Mouse (Mus musculus): ENCODE data around the gene 2610528A11Rik.
A peak's percentile ranks its signal among the peaks of the same experiment; 100 is the strongest.
"Not testable (repeated sequence)": the region's sequence is repeated elsewhere in the genome, so short reads cannot be mapped to it uniquely, and the experiment has no call there.

Gene 2610528A11Rik

DNA sequence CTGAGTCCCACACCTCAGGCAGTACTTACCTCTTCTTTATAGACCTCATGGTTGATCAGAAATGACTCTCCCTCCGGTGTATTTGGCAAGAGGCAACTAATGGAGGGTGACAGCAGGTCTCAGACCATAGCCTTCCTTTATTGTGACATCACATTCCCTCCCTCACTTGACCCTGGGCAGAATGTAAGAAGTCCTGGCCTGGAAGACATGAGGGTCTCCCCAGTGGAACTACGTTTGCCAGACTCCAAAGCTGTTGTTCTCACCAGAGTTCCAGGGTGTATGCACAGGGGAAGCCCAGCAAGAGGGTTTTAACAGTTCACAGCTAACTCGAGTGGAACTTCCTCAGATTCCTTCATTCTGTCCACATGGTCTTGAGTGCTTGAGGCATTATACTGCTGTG, at the start of gene 2610528A11Rik:
Gene 2610528A11Rik, minus strand, starts transcription at position 101 of the 400 bp plus-strand sequence.
- no peak for DNase-seq

- DNase-seq: no peak
Observed at GRCm38 (mm10) chr14:37163277-37163956, 49.6 kb upstream of the 2610528A11Rik start.

GRCm38 (mm10) chr14:37154391-37154790, 40.6 kb upstream of the 2610528A11Rik start:
- DNase-seq: no peak

- peak; percentile 46 for DNase-seq
Observed at GRCm38 (mm10) chr14:37139051-37139710, 25.4 kb upstream of the 2610528A11Rik start.

DNA sequence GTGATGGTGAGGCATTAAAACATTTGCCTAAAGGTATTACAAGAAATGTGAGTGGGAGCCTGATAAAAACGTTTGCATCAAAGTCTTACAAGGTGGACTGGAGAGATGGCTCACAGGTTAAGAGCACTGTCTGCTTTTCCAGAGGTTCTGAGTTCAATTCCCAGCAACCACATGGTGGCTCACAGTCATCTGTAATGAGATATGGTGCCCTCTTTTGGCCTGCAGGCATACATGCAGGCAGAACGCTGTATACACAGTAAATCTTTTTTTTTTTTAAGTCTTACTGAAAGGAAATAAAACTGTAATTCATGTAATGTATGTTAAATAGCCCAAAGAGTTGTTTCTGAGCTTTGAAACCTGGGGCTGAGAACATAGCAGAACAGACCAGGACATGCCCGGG, 23.8 kb upstream of the 2610528A11Rik start:
- DNase-seq: not testable (repeated sequence)

- no peak for DNase-seq
Observed at GRCm38 (mm10) chr14:37136110-37136509, 22.3 kb upstream of the 2610528A11Rik start.

DNA sequence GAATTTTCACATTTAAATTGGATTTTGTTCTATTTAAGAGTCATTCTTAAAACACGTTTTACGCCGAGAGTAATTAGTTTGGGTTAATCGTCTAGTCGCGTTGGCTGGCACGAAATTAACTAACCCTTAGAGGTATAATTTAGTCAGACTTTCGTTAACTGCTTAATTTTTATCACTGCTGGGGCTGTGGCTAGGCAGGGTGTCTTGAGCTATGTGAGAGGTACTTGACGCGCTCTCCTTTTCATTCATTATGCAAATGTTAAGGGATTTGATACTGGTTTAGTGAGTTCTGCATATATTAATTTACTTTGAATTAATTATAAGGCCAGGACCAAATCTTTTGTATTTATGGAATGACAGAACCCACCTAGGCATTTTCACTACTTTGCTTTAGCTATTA, 21.8 kb upstream of the 2610528A11Rik start:
- DNase-seq: no peak

GRCm38 (mm10) chr14:37135127-37135593, 21.3 kb upstream of the 2610528A11Rik start, which contains the start of gene Ghitm:
Gene Ghitm (minus strand): TSS chr14:37135272.
- DNase-seq: peak; percentile 99

DNA sequence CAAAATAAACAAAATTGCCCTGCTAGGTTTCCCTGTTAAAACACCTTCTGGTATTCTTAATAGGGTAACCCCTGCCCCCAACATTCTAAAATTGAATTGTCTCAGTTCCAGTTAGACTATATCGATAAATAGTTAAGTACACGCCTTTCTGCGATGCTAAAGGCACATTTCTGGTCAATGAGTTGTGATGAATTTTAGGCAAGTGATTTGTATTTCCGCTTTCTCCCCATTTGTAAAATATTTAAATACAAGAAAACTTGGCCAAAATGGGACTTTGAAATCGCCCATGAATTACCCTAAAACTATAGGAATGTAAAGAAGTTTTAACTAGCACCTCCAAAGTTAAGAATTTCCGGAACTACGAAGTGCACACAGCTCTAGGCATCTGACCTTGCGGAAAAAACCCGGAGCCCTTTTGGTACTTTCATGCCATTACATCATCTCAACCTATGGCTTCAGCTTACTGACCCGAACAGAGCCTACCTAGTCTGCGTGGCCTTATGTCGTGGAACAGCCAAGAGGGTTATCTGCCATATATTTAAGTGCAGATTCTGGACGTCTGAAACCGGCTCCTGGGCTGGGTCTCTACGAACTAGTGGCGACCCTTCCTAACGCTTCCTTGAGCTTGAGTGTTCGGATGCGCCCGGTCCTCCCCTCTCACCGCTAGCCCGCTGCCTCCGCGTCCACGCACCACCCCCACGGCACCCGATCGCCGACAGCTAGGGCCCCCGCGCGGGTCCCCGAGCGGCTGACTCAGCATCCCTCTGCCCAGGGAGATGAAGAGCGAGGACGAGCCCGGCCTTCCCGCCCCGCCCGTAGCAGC, 20.7 kb upstream of the 2610528A11Rik start:
- no peak for DNase-seq

- DNase-seq: peak; percentile 52
Observed at GRCm38 (mm10) chr14:37127652-37128051, 13.8 kb upstream of the 2610528A11Rik start.

GRCm38 (mm10) chr14:37119233-37119632, 5.4 kb upstream of the 2610528A11Rik start:
- no peak for DNase-seq

DNA sequence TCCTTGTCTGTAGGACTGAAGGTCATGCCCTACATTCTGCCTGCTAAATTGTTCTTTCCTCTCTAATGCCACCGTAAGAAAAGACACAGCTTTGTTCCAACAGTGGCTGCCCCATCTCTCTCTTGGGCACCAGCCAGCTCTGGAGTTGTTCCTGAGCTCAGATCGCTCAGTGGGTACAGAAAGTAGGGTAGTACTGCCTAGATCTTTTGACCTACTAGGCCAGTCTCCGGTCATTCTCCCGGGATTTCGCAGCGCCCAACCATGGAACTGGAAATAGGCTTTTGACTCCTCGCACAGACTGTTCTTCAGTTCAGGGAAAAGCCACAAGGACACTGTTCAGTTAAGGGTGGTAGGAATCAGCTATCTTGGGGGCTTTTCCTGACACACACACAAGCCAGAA, 891 bp downstream of the 2610528A11Rik start:
- peak; percentile 13 for DNase-seq

- no peak for DNase-seq
Observed at GRCm38 (mm10) chr14:37111371-37111770, 2.5 kb downstream of the 2610528A11Rik start.

GRCm38 (mm10) chr14:37110456-37110855, 3.4 kb downstream of the 2610528A11Rik start:
- no peak for DNase-seq

DNA sequence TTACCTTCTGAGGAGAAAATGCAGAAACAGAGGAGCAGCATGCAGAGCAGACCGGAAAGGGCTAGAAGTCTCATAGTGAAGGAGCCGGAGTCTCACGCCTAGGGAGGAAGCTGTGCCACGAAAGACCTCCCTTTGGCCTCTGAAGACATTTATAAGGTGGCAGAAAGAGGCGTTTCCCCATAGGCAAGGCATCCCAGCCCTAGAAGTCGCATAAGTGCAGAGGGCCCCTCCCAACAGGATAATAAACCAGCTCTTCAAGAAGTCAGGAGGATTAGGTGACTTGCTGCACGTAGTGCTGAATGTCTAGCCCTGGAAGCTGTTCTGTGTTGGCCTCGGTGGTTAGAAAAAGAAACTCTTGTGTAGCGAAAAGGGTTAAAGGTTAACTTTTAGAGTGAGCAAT, 3.8 kb downstream of the 2610528A11Rik start:
- DNase-seq: peak; percentile 11

GRCm38 (mm10) chr14:37109460-37109859, 4.4 kb downstream of the 2610528A11Rik start:
- DNase-seq: no peak

DNA sequence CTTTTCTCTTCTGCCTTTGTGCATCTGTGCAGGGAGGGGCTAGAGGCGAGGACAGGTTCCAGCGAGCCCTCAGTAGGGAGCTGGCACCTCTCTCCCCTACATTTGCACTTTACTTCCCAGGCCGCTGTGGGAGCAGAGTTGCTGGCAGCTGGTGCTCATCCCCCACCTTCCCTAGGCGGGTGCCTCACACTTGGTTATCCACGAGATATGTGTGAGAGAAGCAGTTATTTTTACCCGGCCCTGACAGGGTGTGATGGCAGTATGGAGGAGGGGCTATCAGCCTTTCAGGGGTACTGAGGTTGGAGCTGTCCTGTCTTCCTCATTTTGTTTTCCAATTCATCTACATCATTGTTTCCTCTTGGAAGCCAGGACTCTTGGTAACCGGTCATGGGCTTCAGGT, 8.0 kb downstream of the 2610528A11Rik start:
- DNase-seq: no peak

DNA sequence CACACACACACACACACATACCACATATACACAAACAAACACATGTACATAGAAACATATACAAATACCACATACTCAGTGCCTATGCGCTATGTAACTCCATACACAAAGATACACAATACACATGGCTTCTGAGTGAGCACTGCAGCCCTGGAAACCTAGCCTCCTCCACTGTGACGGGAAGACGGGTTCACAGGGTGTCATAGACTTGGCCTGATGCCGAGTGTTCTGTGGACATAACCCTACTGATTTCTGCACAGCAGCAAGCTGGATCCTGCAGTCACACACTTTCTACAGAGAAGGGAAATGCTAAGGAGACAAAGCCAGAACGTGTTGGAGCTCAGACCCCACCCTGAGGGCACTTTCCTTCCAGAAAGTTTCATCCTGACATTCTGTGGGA, 9.1 kb downstream of the 2610528A11Rik start:
- DNase-seq: peak; percentile 38

- no peak for DNase-seq
Observed at GRCm38 (mm10) chr14:37102484-37102883, 11.3 kb downstream of the 2610528A11Rik start.

GRCm38 (mm10) chr14:37101531-37101930, 12.3 kb downstream of the 2610528A11Rik start:
- DNase-seq: no peak

DNA sequence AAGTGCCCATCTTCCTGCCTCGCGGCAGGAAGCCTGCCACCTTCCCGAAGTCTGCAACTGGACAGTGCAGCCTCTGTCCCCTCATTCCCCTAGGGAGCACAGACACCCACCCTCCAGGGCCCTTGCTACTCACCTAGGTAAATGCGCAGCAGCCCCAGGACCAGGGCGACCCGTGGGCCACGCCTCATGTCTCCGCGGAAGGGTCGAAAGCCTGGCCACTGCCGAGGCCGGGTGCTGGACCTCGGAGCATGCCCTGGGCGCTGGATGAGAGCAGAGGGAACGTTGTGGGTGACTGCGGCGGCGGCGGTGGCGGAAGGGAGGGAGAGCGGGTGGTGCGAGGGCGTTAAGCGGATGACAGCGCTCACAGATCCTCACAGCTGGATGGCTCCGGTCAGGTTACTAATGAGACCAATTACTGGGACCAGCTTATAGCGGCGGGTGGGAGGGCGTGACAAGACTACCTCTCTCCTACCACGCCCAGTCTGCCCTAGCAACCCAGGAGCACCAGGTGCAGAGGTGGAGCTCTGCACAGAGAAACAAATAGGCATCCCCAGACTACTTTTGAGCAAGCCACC, 15.8 kb downstream of the 2610528A11Rik start, which contains the start of gene Cdhr1:
Gene Cdhr1, minus strand, starts transcription at position 392 of the 575 bp plus-strand sequence.
- DNase-seq: no peak

GRCm38 (mm10) chr14:37095556-37095955, 18.3 kb downstream of the 2610528A11Rik start:
- DNase-seq: no peak

DNA sequence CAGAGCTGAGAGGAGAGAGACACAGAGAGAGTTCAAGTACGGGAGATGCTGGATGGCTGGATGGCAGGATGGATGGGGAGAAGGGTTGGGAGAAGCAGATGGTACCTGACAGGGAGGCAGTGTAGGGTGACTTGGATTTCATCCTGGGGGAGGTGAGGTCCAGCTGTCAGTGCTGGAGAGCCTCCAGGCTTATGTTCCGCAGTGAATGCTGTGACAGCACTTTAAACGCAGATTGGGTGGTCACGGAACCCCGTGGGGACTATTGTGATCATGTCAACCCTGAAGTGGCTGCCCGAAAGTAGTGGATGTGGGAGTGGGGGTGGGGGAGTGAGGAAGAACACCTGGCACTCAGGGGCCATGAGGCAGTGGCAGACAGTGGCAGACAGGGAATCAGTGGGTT, 19.4 kb downstream of the 2610528A11Rik start:
- no peak for DNase-seq

Measured in kidney, adult 9 months (tissue).